Mouse (Mus musculus): ENCODE measurements at regions not wholly inside any gene's neighbourhood (a gene's known extent, or its start where the extent isn't known, plus 50 kb on each side); places are given as distances from the start of the nearest gene placed in this dataset.

GRCm38 (mm10) chr14:71692752-71693437 is 798.7 kb downstream of the Gm9195 start:
- TF ChIP-seq CTCF (IDR thresholded peaks at IDR 0.05): no peak
- TF ChIP-seq EP300 (IDR thresholded peaks at IDR 0.05): no peak

Data from lung, postnatal 0 days (tissue).